Mouse (Mus musculus): Measurements from ENCODE around the gene AB124611. TPM values are rescaled to one million over a fixed set of nuclear protein-coding genes. Genes with fewer than 3 reads are reported as not detected.

Gene AB124611
- polyA plus RNA-seq, 1 experiment: 11.3 TPM

GRCm38 (mm10) chr9:21557556-21557955 is 31.6 kb downstream of the AB124611 start:
- DNase-seq: no peak

GRCm38 (mm10) chr9:21558366-21558765 is 32.4 kb downstream of the AB124611 start:
- Histone ChIP-seq H3K4me1 (ENCODE audit: control insufficient read depth, insufficient read depth, low read length) (0 out of 2 replicates have a peak, but pooled peaks cover 3% of the 10 kb centered on the region), H3K4me3 (replicated peaks; ENCODE audit: extremely low read depth, low read depth, low read length) (no peak overlapping the region)
- 60% methylated on average over 4 of the region's 4 CpGs for WGBS
- TF ChIP-seq POLR2A (IDR thresholded peaks at IDR 0.05; ENCODE audit: borderline replicate concordance, extremely low read depth, low read depth, low read length) (no peak), CTCF (IDR thresholded peaks at IDR 0.05; ENCODE audit: insufficient read depth, low read length) (no peak)
- no peak for DNase-seq

More at GRCm38 (mm10) chr9:21557556-21557955, 31.6 kb downstream of the AB124611 start:
- Histone ChIP-seq H3K4me3 (replicated peaks; ENCODE audit: extremely low read depth, low read depth, low read length) (no peak overlapping the region), H3K4me1 (ENCODE audit: control insufficient read depth, insufficient read depth, low read length) (0 out of 2 replicates have a peak, but pooled peaks cover 3% of the 10 kb centered on the region)
- WGBS: 92% methylated on average over 2 of the region's 2 CpGs
- TF ChIP-seq POLR2A (IDR thresholded peaks at IDR 0.05; ENCODE audit: borderline replicate concordance, extremely low read depth, low read depth, low read length) (no peak), CTCF (IDR thresholded peaks at IDR 0.05; ENCODE audit: insufficient read depth, low read length) (no peak)

GRCm38 (mm10) chr9:21559151-21559550 is 33.2 kb downstream of the AB124611 start:
- Histone ChIP-seq H3K4me1 (ENCODE audit: control insufficient read depth, insufficient read depth, low read length) (0 out of 2 replicates have a peak, but pooled peaks cover 3% of the 10 kb centered on the region), H3K4me3 (replicated peaks; ENCODE audit: extremely low read depth, low read depth, low read length) (no peak overlapping the region)
- DNase-seq: no peak
- TF ChIP-seq CTCF (IDR thresholded peaks at IDR 0.05; ENCODE audit: insufficient read depth, low read length) (no peak), POLR2A (IDR thresholded peaks at IDR 0.05; ENCODE audit: borderline replicate concordance, extremely low read depth, low read depth, low read length) (no peak)
- 95% methylated on average over 3 of the region's 3 CpGs for WGBS

GRCm38 (mm10) chr9:21564420-21564819 is 38.4 kb downstream of the AB124611 start:
- Histone ChIP-seq H3K4me1 (ENCODE audit: control insufficient read depth, insufficient read depth, low read length) (no peaks in the 10 kb centered on the region), H3K4me3 (replicated peaks; ENCODE audit: extremely low read depth, low read depth, low read length) (no peak overlapping the region)
- TF ChIP-seq CTCF (IDR thresholded peaks at IDR 0.05; ENCODE audit: insufficient read depth, low read length) (no peak), POLR2A (IDR thresholded peaks at IDR 0.05; ENCODE audit: borderline replicate concordance, extremely low read depth, low read depth, low read length) (no peak)
- WGBS: 58% methylated on average over 1 of the region's 1 CpGs
- no peak for DNase-seq

GRCm38 (mm10) chr9:21565004-21565586 is 39.1 kb downstream of the AB124611 start:
- no peak for TF ChIP-seq CTCF (IDR thresholded peaks at IDR 0.05; ENCODE audit: insufficient read depth, low read length)
- no peak for TF ChIP-seq POLR2A (IDR thresholded peaks at IDR 0.05; ENCODE audit: borderline replicate concordance, extremely low read depth, low read depth, low read length)
- WGBS: 64% methylated on average over 4 of the region's 4 CpGs
- no peaks in the 10 kb centered on the region for H3K4me1 ChIP-seq (ENCODE audit: control insufficient read depth, insufficient read depth, low read length)

GRCm38 (mm10) chr9:21566538-21566937 is 40.6 kb downstream of the AB124611 start:
- TF ChIP-seq CTCF (IDR thresholded peaks at IDR 0.05; ENCODE audit: insufficient read depth, low read length): no peak
- TF ChIP-seq POLR2A (IDR thresholded peaks at IDR 0.05; ENCODE audit: borderline replicate concordance, extremely low read depth, low read depth, low read length): no peak
- DNase-seq: no peak
- H3K4me3 ChIP-seq (replicated peaks; ENCODE audit: extremely low read depth, low read depth, low read length): no peak overlapping the region
- WGBS: 68% methylated on average over 1 of the region's 1 CpGs
- H3K4me1 ChIP-seq (ENCODE audit: control insufficient read depth, insufficient read depth, low read length): no peaks in the 10 kb centered on the region

More at GRCm38 (mm10) chr9:21565004-21565586, 39.1 kb downstream of the AB124611 start:
- H3K4me3 ChIP-seq (replicated peaks; ENCODE audit: extremely low read depth, low read depth, low read length): no peak overlapping the region
- DNase-seq: no peak

- Histone ChIP-seq H3K4me3 (replicated peaks; ENCODE audit: extremely low read depth, low read depth, low read length) (no peak overlapping the region), H3K4me1 (ENCODE audit: control insufficient read depth, insufficient read depth, low read length) (no peaks in the 10 kb centered on the region)
- 66% methylated on average over 2 of the region's 2 CpGs for WGBS
- no peak for DNase-seq
- no peak for TF ChIP-seq POLR2A (IDR thresholded peaks at IDR 0.05; ENCODE audit: borderline replicate concordance, extremely low read depth, low read depth, low read length)
Observed at GRCm38 (mm10) chr9:21567051-21567450, 41.1 kb downstream of the AB124611 start.

- 87% methylated on average over 8 of the region's 8 CpGs for whole genome bisulfite sequencing
- Histone ChIP-seq H3K4me3 (replicated peaks; ENCODE audit: extremely low read depth, low read depth, low read length) (no peak overlapping the region), H3K4me1 (ENCODE audit: control insufficient read depth, insufficient read depth, low read length) (no peaks in the 10 kb centered on the region)
- TF ChIP-seq POLR2A (IDR thresholded peaks at IDR 0.05; ENCODE audit: borderline replicate concordance, extremely low read depth, low read depth, low read length): no peak
- DNase-seq: no peak
Observed at GRCm38 (mm10) chr9:21568657-21569255, 42.8 kb downstream of the AB124611 start.

- H3K4me1 ChIP-seq (ENCODE audit: control insufficient read depth, insufficient read depth, low read length): no peaks in the 10 kb centered on the region
- no peak overlapping the region for H3K4me3 ChIP-seq (replicated peaks; ENCODE audit: extremely low read depth, low read depth, low read length)
- no peak for DNase-seq
- TF ChIP-seq POLR2A (IDR thresholded peaks at IDR 0.05; ENCODE audit: borderline replicate concordance, extremely low read depth, low read depth, low read length): no peak
- WGBS: 91% methylated on average over 8 of the region's 8 CpGs
Observed at GRCm38 (mm10) chr9:21574012-21574801, 48.2 kb downstream of the AB124611 start.

Measured in lung, adult 2 months (tissue).